Mouse (Mus musculus) embryo, embryonic 11.5 days (tissue): Measurements from ENCODE around the gene Atrip.

Experiments used
- DNase-seq: peaks from one replicate; pipeline ENCODE4 v3.0.0-alpha.2; 2012; ENCODE audit warnings: low read depth, low spot score

Atrip gene

GRCm38 (mm10) chr9:109038086-109038895 lies 35.6 kb downstream of the Atrip start, which contains the start of gene Shisa5:
Gene Shisa5 (plus strand): TSS chr9:109038565.
- no peak for DNase-seq

- no peak for DNase-seq
Measured at GRCm38 (mm10) chr9:109032435-109032834, 41.5 kb downstream of the Atrip start.

- DNase-seq, result no peak
Measured at GRCm38 (mm10) chr9:109031686-109032085, 42.2 kb downstream of the Atrip start.

- DNase-seq, result no peak
Measured at GRCm38 (mm10) chr9:109031001-109031400, 42.9 kb downstream of the Atrip start.

GRCm38 (mm10) chr9:109030312-109030711 lies 43.6 kb downstream of the Atrip start:
- DNase-seq, result no peak

- DNase-seq, result no peak
Measured at GRCm38 (mm10) chr9:109028919-109029318, 45.0 kb downstream of the Atrip start.

GRCm38 (mm10) chr9:109028421-109028820 lies 45.5 kb downstream of the Atrip start:
- no peak for DNase-seq

GRCm38 (mm10) chr9:109027521-109027920 lies 46.4 kb downstream of the Atrip start:
- no peak for DNase-seq

- no peak for DNase-seq
Measured at GRCm38 (mm10) chr9:109022866-109023685, 50.8 kb downstream of the Atrip start.

GRCm38 (mm10) chr9:109021428-109021827 lies 52.5 kb downstream of the Atrip start:
- DNase-seq, result no peak

GRCm38 (mm10) chr9:109016973-109017604 lies 56.8 kb downstream of the Atrip start:
- no peak for DNase-seq

- no peak for DNase-seq
Measured at GRCm38 (mm10) chr9:109015397-109015796, 58.5 kb downstream of the Atrip start.

- no peak for DNase-seq
Measured at GRCm38 (mm10) chr9:109010316-109010690, 63.6 kb downstream of the Atrip start.

- DNase-seq, result no peak
Measured at GRCm38 (mm10) chr9:109009636-109010315, 64.1 kb downstream of the Atrip start.

- no peak for DNase-seq
Measured at GRCm38 (mm10) chr9:109008994-109009635, 64.8 kb downstream of the Atrip start.

- DNase-seq, result no peak
Measured at GRCm38 (mm10) chr9:109008081-109008480, 65.8 kb downstream of the Atrip start.
